Mouse (Mus musculus) liver, embryonic 12.5 days (tissue): ENCODE measurements around the gene Troap. TPM values are rescaled to one million over a fixed set of nuclear protein-coding genes. Genes with fewer than 3 reads are reported as not detected.
A peak's percentile ranks its signal among the peaks of the same experiment; 100 is the strongest.

ENCODE experiments used
- ATAC-seq: fragments of 200-750 bp; cut with Nextera tagmentation; 2 replicates; pipeline ENCODE4 v1.8.0; 2017; ENCODE audit warnings: moderate number of reproducible peaks, mild to moderate bottlenecking, moderate library complexity
- H3K27ac ChIP-seq: fragments of 300-500 bp; sonication (generic); 2 replicates; pipeline ENCODE4 v1.5.1; 2016; ENCODE audit warnings: mild to moderate bottlenecking
- H3K27me3 ChIP-seq: fragments of 300-500 bp; sonication (generic); replicated peaks from 2 replicates; pipeline ENCODE4 v1.6.1; 2016; ENCODE audit warnings: mild to moderate bottlenecking, moderate library complexity
- H3K36me3 ChIP-seq: fragments of 300-500 bp; sonication (generic); 2 replicates; pipeline ENCODE4 v1.6.1; 2016; ENCODE audit warnings: mild to moderate bottlenecking, moderate library complexity
- H3K4me1 ChIP-seq: fragments of 300-500 bp; sonication (generic); 2 replicates; pipeline ENCODE4 v1.6.1; 2016
- H3K4me2 ChIP-seq: fragments of 300-500 bp; sonication (generic); 2 replicates; pipeline ENCODE4 v1.6.1; 2016; ENCODE audit warnings: mild to moderate bottlenecking, moderate library complexity
- H3K4me3 ChIP-seq: fragments of 300-500 bp; sonication (generic); 2 replicates; pipeline ENCODE4 v1.5.1; 2016; ENCODE audit warnings: mild to moderate bottlenecking, moderate library complexity
- H3K9ac ChIP-seq: fragments of 300-500 bp; sonication (generic); 2 replicates; pipeline ENCODE4 v1.6.1; 2016; ENCODE audit warnings: mild to moderate bottlenecking, moderate library complexity
- H3K9me3 ChIP-seq: fragments of 300-500 bp; sonication (generic); replicated peaks from 2 replicates; pipeline ENCODE4 v1.6.1; 2016; ENCODE audit warnings: mild to moderate bottlenecking, moderate library complexity
- WGBS: fragments of 180-500 bp; shearing (Covaris S2); methylation state at CpG from one replicate; pipeline ENCODE4 v1.1.7; 2016; ENCODE audit not compliant: insufficient replicate concordance; 5-methylcytosine and 5-hydroxymethylcytosine counted together
- polyA plus RNA-seq: library from polyadenylated mRNA; unstranded; fragments of >200 nt; fragmentation: Nextera tagmentation; extraction: Ambion mirVana; gene quantifications from 2 replicates; pipeline ENCODE4 v1.2.1, GENCODE M21; 2016

Gene Troap
- polyA plus RNA-seq, 1 experiment from 2014 or later, result 23.6 TPM

DNA sequence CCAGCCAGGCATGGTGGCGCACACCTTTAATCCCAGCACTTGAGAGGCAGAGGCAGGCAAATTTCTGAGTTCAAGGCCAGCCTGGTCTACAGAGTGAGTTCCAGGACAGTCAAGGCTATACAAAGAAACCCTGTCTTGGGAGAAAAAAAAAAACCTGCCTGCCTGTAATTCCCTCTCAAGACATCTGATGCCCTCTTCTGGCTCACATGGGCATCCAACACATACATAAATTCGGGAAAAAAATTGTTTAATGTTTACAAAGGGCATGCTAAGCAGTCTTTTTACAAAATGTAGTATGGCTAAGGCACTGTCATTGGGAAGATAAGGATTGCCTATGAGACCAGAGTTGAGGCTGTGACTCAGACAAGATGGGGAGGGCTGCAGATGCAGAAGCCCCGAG, 5.4 kb downstream of the Troap start:
- no peak for ATAC-seq
- Histone ChIP-seq H3K4me2 (no peak overlapping the region), H3K27me3 (peaks cover 20% of the 10 kb centered on the region), H3K9ac (no peak overlapping the region), H3K9me3 (no peaks in the 10 kb centered on the region), H3K4me3 (no peak overlapping the region), H3K36me3 (peaks cover 75% of the 10 kb centered on the region), H3K27ac (no peak overlapping the region), H3K4me1 (peaks cover 43% of the 10 kb centered on the region)
- WGBS, result 70% methylated on average over 3 of the region's 3 CpGs

DNA sequence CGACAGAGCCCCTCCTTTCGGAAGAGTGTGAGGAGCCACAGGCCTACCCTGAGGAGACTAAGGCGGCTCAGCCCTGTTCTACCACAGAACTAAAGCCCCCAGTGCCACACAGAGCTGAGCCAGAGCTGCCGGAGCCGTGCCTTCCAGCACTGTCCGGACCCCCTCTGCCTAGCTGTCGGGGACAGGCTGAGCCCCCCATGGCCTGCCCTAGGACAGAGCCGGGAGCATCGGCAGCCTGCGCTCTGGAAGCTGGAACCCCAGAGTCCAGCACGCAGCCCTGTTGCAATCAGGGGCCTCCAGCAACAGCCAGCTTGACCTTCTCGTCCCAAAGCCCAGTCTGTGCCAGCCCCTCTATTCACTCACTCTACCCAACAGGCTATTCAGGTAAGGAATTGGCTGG, 7.9 kb downstream of the Troap start:
- WGBS, result 90% methylated on average over 12 of the region's 12 CpGs
- H3K9me3 ChIP-seq, result no peaks in the 10 kb centered on the region
- H3K36me3 ChIP-seq, result peaks cover 65% of the 10 kb centered on the region
- H3K27ac ChIP-seq, result no peak overlapping the region
- H3K9ac ChIP-seq, result no peak overlapping the region
- ATAC-seq, result no peak
- H3K27me3 ChIP-seq, result peaks cover 45% of the 10 kb centered on the region
- no peak overlapping the region for H3K4me3 ChIP-seq
- no peak overlapping the region for H3K4me2 ChIP-seq
- H3K4me1 ChIP-seq, result peaks cover 25% of the 10 kb centered on the region

DNA sequence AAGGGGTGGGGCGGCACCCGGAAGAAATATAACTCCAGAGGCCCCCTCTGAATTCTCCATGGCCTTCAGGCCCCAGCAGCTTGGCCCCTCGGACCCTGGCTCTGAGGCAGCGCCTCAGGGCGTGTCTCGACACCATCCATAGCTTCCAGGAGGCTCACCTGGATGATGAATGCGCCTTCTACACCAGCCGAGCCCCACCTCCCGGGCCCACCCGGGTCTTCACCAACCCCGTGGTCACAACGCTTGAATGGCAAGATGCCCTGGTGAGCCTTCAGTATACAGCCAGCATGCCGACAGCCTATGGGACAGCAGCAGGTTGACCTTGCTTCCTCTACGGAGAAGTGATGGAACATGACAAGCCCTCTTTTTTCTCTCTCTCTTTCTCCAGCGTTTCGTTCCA, 8.5 kb downstream of the Troap start:
- Histone ChIP-seq H3K4me3 (no peak overlapping the region), H3K4me1 (peaks cover 22% of the 10 kb centered on the region), H3K27me3 (peaks cover 50% of the 10 kb centered on the region), H3K27ac (no peak overlapping the region), H3K36me3 (peaks cover 60% of the 10 kb centered on the region), H3K4me2 (no peak overlapping the region), H3K9ac (no peak overlapping the region), H3K9me3 (no peaks in the 10 kb centered on the region)
- no peak for ATAC-seq
- WGBS, result 91% methylated on average over 16 of the region's 16 CpGs

DNA sequence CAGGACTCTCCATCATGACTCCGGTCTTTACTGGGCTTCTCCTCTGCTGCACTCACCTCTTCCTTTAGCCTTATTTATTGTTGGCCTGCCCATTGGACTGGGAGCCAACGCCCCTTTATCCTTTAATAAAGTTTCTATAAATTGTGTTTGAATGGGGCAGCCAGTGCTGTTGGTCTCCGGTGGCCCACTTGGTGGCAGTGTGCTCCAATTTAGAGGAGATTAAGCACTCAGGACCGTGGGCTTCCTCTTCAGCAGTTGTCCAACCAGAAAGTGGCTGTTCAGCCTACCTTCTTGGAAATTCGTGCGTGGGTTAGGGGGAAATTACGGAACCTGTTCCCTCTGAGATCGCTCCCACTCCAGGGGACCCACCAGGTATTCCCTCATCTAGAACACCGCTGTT, 8.9 kb downstream of the Troap start:
- 62% methylated on average over 9 of the region's 9 CpGs for WGBS
- Histone ChIP-seq H3K4me1 (peaks cover 22% of the 10 kb centered on the region), H3K9ac (no peak overlapping the region), H3K36me3 (peaks cover 56% of the 10 kb centered on the region), H3K4me3 (no peak overlapping the region), H3K27me3 (peaks cover 54% of the 10 kb centered on the region), H3K9me3 (no peaks in the 10 kb centered on the region), H3K4me2 (no peak overlapping the region), H3K27ac (no peak overlapping the region)
- ATAC-seq, result no peak

DNA sequence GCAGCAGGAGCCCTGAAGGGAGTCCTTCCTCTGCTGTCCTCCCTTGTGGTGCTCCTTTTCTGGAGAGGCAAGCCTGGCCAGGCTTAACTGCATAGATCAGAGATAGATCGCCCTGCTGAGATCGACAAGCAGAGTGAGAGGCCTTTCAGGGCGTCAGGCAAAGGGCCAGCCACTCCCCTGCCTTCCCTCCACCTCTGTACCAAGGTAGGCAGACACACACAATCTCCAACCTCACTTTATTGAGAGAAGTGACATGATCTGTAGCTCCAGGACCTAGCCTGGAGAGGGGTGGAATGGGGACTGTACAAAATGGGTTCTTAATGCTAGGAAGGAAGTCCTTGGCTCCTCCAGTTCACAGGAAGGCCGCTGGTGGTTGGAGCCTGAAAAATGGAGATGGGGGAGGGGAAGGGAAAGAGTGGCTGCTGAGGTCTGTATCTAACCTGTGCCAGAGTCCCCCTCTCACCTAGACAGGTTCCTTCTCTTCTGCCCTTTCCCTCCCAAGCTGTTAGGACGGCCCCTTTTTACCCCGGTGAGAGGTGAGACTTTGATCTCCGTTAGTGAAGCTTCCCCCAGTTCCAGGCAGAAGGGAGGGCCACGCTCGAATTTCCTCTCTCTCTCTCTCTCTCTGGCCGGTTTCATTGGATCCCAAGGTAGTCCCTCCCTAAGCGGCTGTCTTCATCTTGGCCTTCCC, 9.6 kb downstream of the Troap start:
- Histone ChIP-seq H3K27ac (no peak overlapping the region), H3K9me3 (no peaks in the 10 kb centered on the region), H3K9ac (no peak overlapping the region), H3K4me1 (peaks cover 28% of the 10 kb centered on the region), H3K4me3 (0 out of 2 replicates have a peak overlapping the region, but pooled peaks have one; percentile 15), H3K36me3 (peaks cover 48% of the 10 kb centered on the region), H3K27me3 (peaks cover 62% of the 10 kb centered on the region), H3K4me2 (peak overlapping the region; percentile 26; the same call in 1 of the 2 replicates)
- ATAC-seq, result no peak
- WGBS, result 16% methylated on average over 11 of the region's 11 CpGs

GRCm38 (mm10) chr15:99084618-99085017, 10.2 kb downstream of the Troap start:
- Histone ChIP-seq H3K9me3 (no peaks in the 10 kb centered on the region), H3K27me3 (peaks cover 68% of the 10 kb centered on the region), H3K9ac (no peak overlapping the region), H3K4me1 (peaks cover 30% of the 10 kb centered on the region), H3K4me2 (peak overlapping the region; percentile 26; the same call in 1 of the 2 replicates), H3K36me3 (peaks cover 42% of the 10 kb centered on the region), H3K27ac (no peak overlapping the region), H3K4me3 (0 out of 2 replicates have a peak overlapping the region, but pooled peaks have one; percentile 15)
- no peak for ATAC-seq
- WGBS, result 24% methylated on average over 19 of the region's 19 CpGs

- H3K27ac ChIP-seq, result no peak overlapping the region
- ATAC-seq, result no peak
- WGBS, result 70% methylated on average over 4 of the region's 4 CpGs
- H3K27me3 ChIP-seq, result peaks cover 82% of the 10 kb centered on the region
- no peak overlapping the region for H3K4me3 ChIP-seq
- H3K4me2 ChIP-seq, result no peak overlapping the region
- peaks cover 30% of the 10 kb centered on the region for H3K4me1 ChIP-seq
- no peaks in the 10 kb centered on the region for H3K9me3 ChIP-seq
- peaks cover 28% of the 10 kb centered on the region for H3K36me3 ChIP-seq
- H3K9ac ChIP-seq, result no peak overlapping the region
Observed at GRCm38 (mm10) chr15:99085997-99086396, 11.6 kb downstream of the Troap start.

- H3K4me3 ChIP-seq, result peak within 1 kb of the TSS; percentile 26
Observed at GRCm38 (mm10) chr15:99087253-99088075, 13.1 kb downstream of the Troap start, which contains the start of gene C1ql4. Gene C1ql4 (minus strand): TSS chr15:99087817.

GRCm38 (mm10) chr15:99088292-99088691, 13.9 kb downstream of the Troap start:
- peak; percentile 57 for ATAC-seq
- WGBS, result 1% methylated on average over 27 of the region's 27 CpGs
- no peak overlapping the region for H3K27ac ChIP-seq

More at GRCm38 (mm10) chr15:99087253-99088075, 13.1 kb downstream of the Troap start, which contains the start of gene C1ql4:
- no peaks in the 10 kb centered on the region for H3K9me3 ChIP-seq
- 12% methylated on average over 58 of the region's 60 CpGs for WGBS
- peak; percentile 24; the same call in 1 of the 2 replicates for ATAC-seq
- H3K4me2 ChIP-seq, result peak within 1 kb of the TSS; percentile 51
- H3K27ac ChIP-seq, result no peak within 1 kb of the TSS
- H3K9ac ChIP-seq, result no peak within 1 kb of the TSS
- H3K4me1 ChIP-seq, result peaks cover 30% of the 10 kb centered on the region
- H3K36me3 ChIP-seq, result peaks cover 14% of the 10 kb centered on the region
- H3K27me3 ChIP-seq, result peaks cover 96% of the 10 kb centered on the region

GRCm38 (mm10) chr15:99089069-99089468, 14.7 kb downstream of the Troap start:
- Histone ChIP-seq H3K36me3 (no peaks in the 10 kb centered on the region), H3K27me3 (peaks cover 100% of the 10 kb centered on the region), H3K4me1 (peaks cover 27% of the 10 kb centered on the region), H3K4me2 (peak overlapping the region; percentile 51), H3K9me3 (no peaks in the 10 kb centered on the region), H3K27ac (no peak overlapping the region), H3K4me3 (0 out of 2 replicates have a peak overlapping the region, but pooled peaks have one; percentile 26), H3K9ac (no peak overlapping the region; the same call in 1 of the 2 replicates)
- no peak for ATAC-seq
- WGBS, result 9% methylated on average over 14 of the region's 14 CpGs

More at GRCm38 (mm10) chr15:99088292-99088691, 13.9 kb downstream of the Troap start:
- no peak overlapping the region for H3K9ac ChIP-seq
- peak overlapping the region; percentile 51 for H3K4me2 ChIP-seq
- peak overlapping the region; percentile 26 for H3K4me3 ChIP-seq
- no peaks in the 10 kb centered on the region for H3K9me3 ChIP-seq
- peaks cover 6% of the 10 kb centered on the region for H3K36me3 ChIP-seq
- H3K27me3 ChIP-seq, result peaks cover 100% of the 10 kb centered on the region
- H3K4me1 ChIP-seq, result peaks cover 28% of the 10 kb centered on the region

- Histone ChIP-seq H3K4me1 (peaks cover 39% of the 10 kb centered on the region), H3K36me3 (no peaks in the 10 kb centered on the region), H3K9ac (no peak within 1 kb of the TSS), H3K9me3 (no peaks in the 10 kb centered on the region), H3K4me2 (peak within 1 kb of the TSS; percentile 68), H3K27me3 (peaks cover 100% of the 10 kb centered on the region), H3K4me3 (peak within 1 kb of the TSS; percentile 48), H3K27ac (no peak within 1 kb of the TSS)
- no peak for ATAC-seq
- 36% methylated on average over 8 of the region's 8 CpGs for WGBS
Observed at GRCm38 (mm10) chr15:99092870-99093269, 18.5 kb downstream of the Troap start, which contains the start of gene Dnajc22. Gene Dnajc22 (plus strand): TSS chr15:99093170.
